Mouse (Mus musculus): ENCODE measurements at regions not wholly inside any gene's neighbourhood (a gene's known extent, or its start where the extent isn't known, plus 50 kb on each side); places are given as distances from the start of the nearest gene placed in this dataset.
A peak's percentile ranks its signal among the peaks of the same experiment; 100 is the strongest.
"Not testable (repeated sequence)": the region's sequence is repeated elsewhere in the genome, so short reads cannot be mapped to it uniquely, and the experiment has no call there.

- no peak for DNase-seq (ENCODE audit: extremely low spot score in 1 of 2, low spot score in 1 of 2)
Measured at GRCm38 (mm10) chr16:29742497-29743230, 163.5 kb downstream of the Opa1 start.

- DNase-seq (ENCODE audit: extremely low spot score in 1 of 2, low spot score in 1 of 2), result no peak
Measured at GRCm38 (mm10) chr16:29745486-29745885, 166.4 kb downstream of the Opa1 start.

GRCm38 (mm10) chr16:29746245-29746644, 167.1 kb downstream of the Opa1 start:
- no peak for DNase-seq (ENCODE audit: extremely low spot score in 1 of 2, low spot score in 1 of 2)

GRCm38 (mm10) chr16:29749167-29749566, 170.0 kb downstream of the Opa1 start:
- DNase-seq (ENCODE audit: extremely low spot score in 1 of 2, low spot score in 1 of 2), result no peak

GRCm38 (mm10) chr16:29754579-29755199, 175.6 kb downstream of the Opa1 start:
- DNase-seq (ENCODE audit: extremely low spot score in 1 of 2, low spot score in 1 of 2), result no peak

GRCm38 (mm10) chr16:29758246-29758645, 179.1 kb downstream of the Opa1 start:
- peak in 1 of 2 experiments; percentile 30 for DNase-seq (ENCODE audit: extremely low spot score in 1 of 2, low spot score in 1 of 2)

- DNase-seq (ENCODE audit: extremely low spot score in 1 of 2, low spot score in 1 of 2), result no peak
Measured at GRCm38 (mm10) chr16:29759416-29759815, 180.3 kb downstream of the Opa1 start.

- DNase-seq (ENCODE audit: extremely low spot score in 1 of 2, low spot score in 1 of 2), result no peak
Measured at GRCm38 (mm10) chr16:29760627-29761026, 181.5 kb downstream of the Opa1 start.

- DNase-seq (ENCODE audit: extremely low spot score in 1 of 2, low spot score in 1 of 2), result peak in 1 of 2 experiments; percentile 13
Measured at GRCm38 (mm10) chr16:29761779-29762277, 182.7 kb downstream of the Opa1 start.

GRCm38 (mm10) chr16:29764376-29764775, 185.2 kb downstream of the Opa1 start:
- DNase-seq (ENCODE audit: extremely low spot score in 1 of 2, low spot score in 1 of 2), result no peak

GRCm38 (mm10) chr16:29765801-29766200, 186.7 kb downstream of the Opa1 start:
- not testable (repeated sequence) for DNase-seq (ENCODE audit: extremely low spot score in 1 of 2, low spot score in 1 of 2)

GRCm38 (mm10) chr16:29771320-29771719, 192.2 kb downstream of the Opa1 start:
- no peak for DNase-seq (ENCODE audit: extremely low spot score in 1 of 2, low spot score in 1 of 2)

GRCm38 (mm10) chr16:29771728-29772608, 192.8 kb downstream of the Opa1 start:
- peak in 1 of 2 experiments; percentile 36 for DNase-seq (ENCODE audit: extremely low spot score in 1 of 2, low spot score in 1 of 2)

- DNase-seq (ENCODE audit: extremely low spot score in 1 of 2, low spot score in 1 of 2), result no peak
Measured at GRCm38 (mm10) chr16:29772609-29772988, 193.5 kb downstream of the Opa1 start.

GRCm38 (mm10) chr16:29773056-29773455, 193.9 kb downstream of the Opa1 start:
- DNase-seq (ENCODE audit: extremely low spot score in 1 of 2, low spot score in 1 of 2), result peak in 1 of 2 experiments; percentile 32

- no peak for DNase-seq (ENCODE audit: extremely low spot score in 1 of 2, low spot score in 1 of 2)
Measured at GRCm38 (mm10) chr16:29774949-29775348, 195.8 kb downstream of the Opa1 start.

- no peak for DNase-seq (ENCODE audit: extremely low spot score in 1 of 2, low spot score in 1 of 2)
Measured at GRCm38 (mm10) chr16:29775879-29776278, 196.7 kb downstream of the Opa1 start.

- no peak for DNase-seq (ENCODE audit: extremely low spot score in 1 of 2, low spot score in 1 of 2)
Measured at GRCm38 (mm10) chr16:29782441-29782840, 203.3 kb downstream of the Opa1 start.

- DNase-seq (ENCODE audit: extremely low spot score in 1 of 2, low spot score in 1 of 2), result no peak
Measured at GRCm38 (mm10) chr16:29785114-29785513, 206.0 kb downstream of the Opa1 start.

- no peak for DNase-seq (ENCODE audit: extremely low spot score in 1 of 2, low spot score in 1 of 2)
Measured at GRCm38 (mm10) chr16:29786540-29786939, 207.4 kb downstream of the Opa1 start.

All from frontal cortex, adult 2 months (tissue).